Comparison of ENCODE assay signal across 8 mouse cellular contexts in the genomic region with DNA sequence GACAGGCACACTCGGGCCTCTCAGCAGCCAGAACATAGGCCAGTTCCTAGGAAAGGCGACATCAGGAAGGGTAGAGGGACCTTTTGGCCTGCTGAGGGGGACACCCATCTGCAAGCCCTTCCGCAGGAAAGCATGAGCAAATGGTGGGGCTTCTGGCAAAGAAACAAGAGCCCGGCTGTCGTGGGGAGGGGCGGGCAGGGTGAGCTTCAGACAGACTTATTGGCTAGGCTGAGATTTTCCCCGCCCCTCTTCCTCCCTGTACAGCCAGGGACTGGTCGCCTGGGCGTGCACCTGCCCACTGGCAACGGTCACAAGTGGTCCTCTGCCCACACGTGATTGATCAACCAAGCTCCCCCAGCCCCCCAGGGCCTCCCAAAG. TPM values are rescaled to one million over a fixed set of nuclear protein-coding genes. Genes with fewer than 3 reads are reported as not detected.
DNase-seq lines count a peak whose midpoint lies in the region; ATAC-seq and TF ChIP-seq lines count a peak whose summit lies in the region.

No protein-coding gene starts in this region.

- H3K4me2 ChIP-seq in intestine, embryonic 14.5 days (ENCODE audit: low read length), result peak overlapping the region; percentile 47
- peak overlapping the region; percentile 60 for H3K4me2 ChIP-seq in liver, embryonic 11.5 days
- peak overlapping the region; percentile 53 for H3K4me2 ChIP-seq in neural tube, embryonic 11.5 days (ENCODE audit: low read depth)

- H3K36me3 ChIP-seq in intestine, embryonic 14.5 days (ENCODE audit: control insufficient read depth, insufficient read depth, low read length), result no peaks in the 10 kb centered on the region
- no peaks in the 10 kb centered on the region for H3K36me3 ChIP-seq in liver, embryonic 11.5 days (ENCODE audit: control insufficient read depth, insufficient read depth, low read length)
- H3K36me3 ChIP-seq in neural tube, embryonic 11.5 days (ENCODE audit: control insufficient read depth, insufficient read depth, low read length), result no peaks in the 10 kb centered on the region

- H3K4me3 ChIP-seq in cerebellum, adult 2 months (replicated peaks; ENCODE audit: insufficient read depth, low read depth, low read length), result no peak overlapping the region
- H3K4me3 ChIP-seq in intestine, embryonic 14.5 days (ENCODE audit: low read depth, low read length), result peak overlapping the region; percentile 29
- peak overlapping the region; percentile 34 for H3K4me3 ChIP-seq in liver, embryonic 11.5 days (ENCODE audit: low read depth, low read length)
- peak overlapping the region; percentile 17 for H3K4me3 ChIP-seq in neural tube, embryonic 11.5 days (ENCODE audit: low read depth, low read length)

- H3K9ac ChIP-seq in intestine, embryonic 14.5 days (ENCODE audit: low read length), result peak overlapping the region; percentile 32
- peak overlapping the region; percentile 34; the same call in 1 of the 2 replicates for H3K9ac ChIP-seq in liver, embryonic 11.5 days (ENCODE audit: low read depth, low read length)
- peak overlapping the region; percentile 72 for H3K9ac ChIP-seq in neural tube, embryonic 11.5 days (ENCODE audit: low read length)

- H3K9me3 ChIP-seq in intestine, embryonic 14.5 days (ENCODE audit: control insufficient read depth, low read length), result no peaks in the 10 kb centered on the region
- no peaks in the 10 kb centered on the region for H3K9me3 ChIP-seq in liver, embryonic 11.5 days (ENCODE audit: control insufficient read depth, low read length)
- no peaks in the 10 kb centered on the region for H3K9me3 ChIP-seq in neural tube, embryonic 11.5 days (ENCODE audit: control insufficient read depth, low read length)

- no peak for TF ChIP-seq CTCF in cerebellum, adult 2 months (IDR thresholded peaks at IDR 0.05; ENCODE audit: borderline replicate concordance, insufficient read depth, low read depth, low read length)

- H3K4me1 ChIP-seq in cerebellum, adult 2 months (ENCODE audit: control insufficient read depth, insufficient read depth, low read length), result peaks cover 17% of the 10 kb centered on the region
- peaks cover 23% of the 10 kb centered on the region for H3K4me1 ChIP-seq in intestine, embryonic 14.5 days (replicated peaks; ENCODE audit: control insufficient read depth, insufficient read depth, low read length)
- H3K4me1 ChIP-seq in liver, embryonic 11.5 days (replicated peaks; ENCODE audit: control insufficient read depth, insufficient read depth, low read length), result peaks cover 19% of the 10 kb centered on the region; the same call in 1 of the 2 replicates
- peaks cover 18% of the 10 kb centered on the region for H3K4me1 ChIP-seq in neural tube, embryonic 11.5 days (ENCODE audit: control insufficient read depth, insufficient read depth, low read length)

- TF ChIP-seq POLR2A in cerebellum, adult 2 months (IDR thresholded peaks at IDR 0.05; ENCODE audit: borderline replicate concordance, insufficient read depth, low read length), result no peak

- ATAC-seq in intestine, embryonic 14.5 days (replicated peaks; ENCODE audit: low FRiP score, low TSS enrichment, low read depth), result peak; percentile 88
- ATAC-seq in liver, embryonic 11.5 days (replicated peaks; ENCODE audit: low FRiP score), result peak; percentile 61
- ATAC-seq in neural tube, embryonic 11.5 days (ENCODE audit: insufficient read depth, low FRiP score, low TSS enrichment), result peak; percentile 95

- H3K27ac ChIP-seq in cerebellum, adult 2 months (ENCODE audit: insufficient read depth, low read length), result peak overlapping the region; percentile 52; the same call in 1 of the 2 replicates
- peak overlapping the region; percentile 90 for H3K27ac ChIP-seq in intestine, embryonic 14.5 days (ENCODE audit: low read depth)
- H3K27ac ChIP-seq in liver, embryonic 11.5 days (ENCODE audit: low read depth, low read length), result 0 out of 2 replicates have a peak overlapping the region, but pooled peaks have one; percentile 66
- H3K27ac ChIP-seq in neural tube, embryonic 11.5 days (ENCODE audit: low read depth, low read length), result peak overlapping the region; percentile 99

- H3K27me3 ChIP-seq in cerebellum, adult 2 months (ENCODE audit: control insufficient read depth, insufficient read depth, low read length), result no peaks in the 10 kb centered on the region
- H3K27me3 ChIP-seq in intestine, embryonic 14.5 days (replicated peaks; ENCODE audit: control insufficient read depth, insufficient read depth, low read length), result no peaks in the 10 kb centered on the region
- H3K27me3 ChIP-seq in liver, embryonic 11.5 days (replicated peaks; ENCODE audit: control insufficient read depth, insufficient read depth, low read length), result no peaks in the 10 kb centered on the region
- H3K27me3 ChIP-seq in neural tube, embryonic 11.5 days (ENCODE audit: control insufficient read depth, insufficient read depth, low read length), result no peaks in the 10 kb centered on the region

- no peak for DNase-seq in cerebellum, adult 2 months
- no peak for DNase-seq in cerebellum, adult 9-10 months
- peak; percentile 91 for DNase-seq in adrenal gland, postnatal 14 days
- peak; percentile 53 to 56 for DNase-seq in frontal cortex, postnatal 14 days (ENCODE audit: low spot score in 2 of 2)
- peak; percentile 87 for DNase-seq in intestine, embryonic 14.5 days (ENCODE audit: low spot score)
- DNase-seq in liver, embryonic 11.5 days (ENCODE audit: low spot score), result peak; percentile 74
- peak; percentile 87 for DNase-seq in neural tube, embryonic 11.5 days (ENCODE audit: low spot score)
- DNase-seq in T-cell, adult 2 months (ENCODE audit: low spot score), result no peak

- WGBS in cerebellum, adult 2 months, result 29% methylated on average over 11 of the region's 11 CpGs
- WGBS in intestine, embryonic 14.5 days, result under 1% methylated on average over 11 of the region's 11 CpGs
- 12% methylated on average over 11 of the region's 11 CpGs for WGBS in liver, embryonic 11.5 days
- under 1% methylated on average over 11 of the region's 11 CpGs for WGBS in neural tube, embryonic 11.5 days

RNA-seq across cellular contexts. Expression of a gene that starts 4.2 kb away (rescaled TPM):
- polyA plus RNA-seq in cerebellum, adult 2 months (2012; rRNA removed), result 5.5 and 5.9 TPM in 2 replicates
- total RNA-seq in adrenal gland, postnatal 14 days (2021), result 2.2 and 11.5 TPM in 2 replicates
- polyA plus RNA-seq in intestine, embryonic 14.5 days (2014; fragmentation: Nextera tagmentation; extraction: Ambion mirVana), result 13.9 and 15.4 TPM in 2 replicates
- 6.0 and 6.7 TPM in 2 replicates for polyA plus RNA-seq in liver, embryonic 11.5 days (2014; fragmentation: Nextera tagmentation; extraction: Ambion mirVana)
- polyA plus RNA-seq in neural tube, embryonic 11.5 days (2014; fragmentation: Nextera tagmentation; extraction: Ambion mirVana), result 2.8 and 3.5 TPM in 2 replicates

RNA-seq across cellular contexts. Expression of a gene that starts 8.7 kb away (rescaled TPM):
- 447 and 479 TPM in 2 replicates for polyA plus RNA-seq in cerebellum, adult 2 months (2012; rRNA removed)
- total RNA-seq in adrenal gland, postnatal 14 days (2021), result 300 and 316 TPM in 2 replicates
- 292 and 324 TPM in 2 replicates for polyA plus RNA-seq in intestine, embryonic 14.5 days (2014; fragmentation: Nextera tagmentation; extraction: Ambion mirVana)
- 147 and 149 TPM in 2 replicates for polyA plus RNA-seq in liver, embryonic 11.5 days (2014; fragmentation: Nextera tagmentation; extraction: Ambion mirVana)
- polyA plus RNA-seq in neural tube, embryonic 11.5 days (2014; fragmentation: Nextera tagmentation; extraction: Ambion mirVana), result 402 and 441 TPM in 2 replicates

RNA-seq across cellular contexts. Expression of a gene that starts 39.0 kb away (rescaled TPM):
- polyA plus RNA-seq in cerebellum, adult 2 months (2012; rRNA removed), result 0.75 and 1.0 TPM in 2 replicates
- total RNA-seq in adrenal gland, postnatal 14 days (2021), result 20.9 and 25.7 TPM in 2 replicates
- polyA plus RNA-seq in intestine, embryonic 14.5 days (2014; fragmentation: Nextera tagmentation; extraction: Ambion mirVana), result 0.18 and 0.32 TPM in 2 replicates
- 0.32 and 0.51 TPM in 2 replicates for polyA plus RNA-seq in liver, embryonic 11.5 days (2014; fragmentation: Nextera tagmentation; extraction: Ambion mirVana)
- polyA plus RNA-seq in neural tube, embryonic 11.5 days (2014; fragmentation: Nextera tagmentation; extraction: Ambion mirVana), result 0.23 and 0.36 TPM in 2 replicates

Comparison
In these comparisons a context has a peak if more than half of its experiments do, and no peak if none do; other contexts are left out.
1. DNase-seq: peak in adrenal gland, postnatal 14 days (single experiment), frontal cortex, postnatal 14 days (2 of 2), intestine, embryonic 14.5 days (single experiment), liver, embryonic 11.5 days (single experiment) and neural tube, embryonic 11.5 days (single experiment); none in cerebellum, adult 2 months (0 of 2), cerebellum, adult 9-10 months (single experiment) and T-cell, adult 2 months (single experiment).
2. Peak in every context shown above with its lines, with median percentiles within 50 percentile points of each other: H3K27ac ChIP-seq, ATAC-seq, H3K4me2 ChIP-seq and H3K9ac ChIP-seq.